Mouse (Mus musculus) myocyte (in vitro differentiated cells): ENCODE measurements at regions not wholly inside any gene's neighbourhood (a gene's known extent, or its start where the extent isn't known, plus 50 kb on each side); places are given as distances from the start of the nearest gene placed in this dataset.

Experiments
- CEBPB ChIP-seq: IDR thresholded peaks from 2 replicates; pipeline ENCODE4 v1.6.1; 2011; ENCODE audit warnings: mild to moderate bottlenecking, moderate library complexity; ENCODE audit not compliant: poor library complexity, insufficient read depth, severe bottlenecking
- E2F4 ChIP-seq: IDR thresholded peaks from one replicate; pipeline ENCODE4 v1.6.1; 2011; ENCODE audit warnings: mild to moderate bottlenecking, control low read depth, moderate library complexity; ENCODE audit not compliant: insufficient read depth
- MAX ChIP-seq: IDR thresholded peaks from one replicate; pipeline ENCODE4 v1.6.1; 2011; ENCODE audit warnings: low read depth, mild to moderate bottlenecking, control low read depth
- MYOD1 ChIP-seq, 3 experiments: IDR thresholded peaks; one replicate each; pipeline ENCODE4 v1.6.1; 2011; ENCODE audit warnings: control low read depth in 2 of 3, low read depth in 2 of 3, mild to moderate bottlenecking in 2 of 3, moderate library complexity in 1 of 3; ENCODE audit not compliant: insufficient read length in 2 of 3, control insufficient read depth in 1 of 3
- POLR2A ChIP-seq: IDR thresholded peaks from one replicate; pipeline ENCODE4 v1.6.1; 2011; ENCODE audit warnings: low read depth, mild to moderate bottlenecking, control low read depth, moderate library complexity; ENCODE audit not compliant: insufficient read length
- POLR2AphosphoS2 ChIP-seq: IDR thresholded peaks from one replicate; pipeline ENCODE4 v1.6.1; 2011; ENCODE audit warnings: low read depth, control low read depth; ENCODE audit not compliant: insufficient read length
- REST ChIP-seq: IDR thresholded peaks from one replicate; pipeline ENCODE4 v1.6.1; 2011; ENCODE audit warnings: mild to moderate bottlenecking, control low read depth, moderate library complexity; ENCODE audit not compliant: insufficient read depth, insufficient read length
- TCF12 ChIP-seq: IDR thresholded peaks from one replicate; pipeline ENCODE4 v1.6.1; 2011; ENCODE audit warnings: mild to moderate bottlenecking, control low read depth; ENCODE audit not compliant: poor library complexity, insufficient read depth, severe bottlenecking
- TCF3 ChIP-seq: IDR thresholded peaks from one replicate; pipeline ENCODE4 v1.6.1; 2011; ENCODE audit warnings: low read depth, control low read depth; ENCODE audit not compliant: insufficient read length
- USF1 ChIP-seq: IDR thresholded peaks from one replicate; pipeline ENCODE4 v1.6.1; 2011; ENCODE audit warnings: low read depth, mild to moderate bottlenecking, control low read depth, moderate library complexity

GRCm38 (mm10) chr1:119256097-119256473 lies 166.0 kb downstream of the Inhbb start:
- TF ChIP-seq POLR2A, result no peak
- no peak for TF ChIP-seq E2F4
- no peak for TF ChIP-seq CEBPB
- no peak for TF ChIP-seq POLR2AphosphoS2
- no peak for TF ChIP-seq MAX
- no peak for TF ChIP-seq MYOD1 (IDR thresholded peaks at IDR 0.05; ENCODE audit: control insufficient read depth in 1 of 3, insufficient read length in 2 of 3, low read depth in 2 of 3)
- TF ChIP-seq USF1, result no peak
- TF ChIP-seq TCF3, result no peak
- no peak for TF ChIP-seq TCF12
- no peak for TF ChIP-seq REST
